Mouse (Mus musculus) bone marrow, adult 2 months (tissue): ENCODE data around the gene Pard3b.

ENCODE experiments used
- CTCF ChIP-seq: fragments of 200-500 bp; IDR thresholded peaks from 2 replicates; pipeline ENCODE4 v1.5.1; 2011; ENCODE audit warnings: low read length, control low read depth; ENCODE audit not compliant: control insufficient read depth, insufficient read depth
- POLR2A ChIP-seq: fragments of 200-500 bp; IDR thresholded peaks from 2 replicates; pipeline ENCODE4 v1.6.1; 2011; ENCODE audit warnings: low read depth, mild to moderate bottlenecking, control low read depth, low read length, borderline replicate concordance; ENCODE audit not compliant: control insufficient read depth

GRCm38 (mm10) chr1:62510501-62510900 is 871.9 kb downstream of the Pard3b start:
- TF ChIP-seq POLR2A = no peak
- TF ChIP-seq CTCF = no peak
